Mouse (Mus musculus): Measurements from ENCODE around the gene Gm45233. TPM values are rescaled to one million over a fixed set of nuclear protein-coding genes. Genes with fewer than 3 reads are reported as not detected.

The Gm45233 gene
- total RNA-seq, 2 experiments from 2014 or later: 0.93 to 1.1 TPM

GRCm38 (mm10) chr7:43490861-43491260 lies 46.9 kb downstream of the Gm45233 start:
- DNase-seq (ENCODE audit: low spot score in 2 of 2): no peak

- peak; percentile 36 to 59 for DNase-seq (ENCODE audit: low spot score in 2 of 2)
These were observed 51.6 kb downstream of the Gm45233 start for GRCm38 (mm10) chr7:43495343-43496021.

- no peak for DNase-seq (ENCODE audit: low spot score in 2 of 2)
These were observed 68.0 kb downstream of the Gm45233 start for GRCm38 (mm10) chr7:43511707-43512478.

GRCm38 (mm10) chr7:43512519-43512918 lies 68.6 kb downstream of the Gm45233 start:
- DNase-seq (ENCODE audit: low spot score in 2 of 2): no peak

Small RNAs within 50 kb of the gene (microRNA-seq; reads per million reads assigned to microRNA genes)
- gene Mir7051: 0.28 to 1.1 reads per million in 2 experiments

Other genes with a start within 250 kb of the Gm45233 start
- gene Zfp715, start 130.8 kb upstream of the Gm45233 start, total RNA-seq (2021): 10 to 100 TPM; 20.0 to 22.0 TPM
- under 1 TPM; 0.69 to 0.92 TPM for gene Siglecf, start 92.8 kb upstream of the Gm45233 start, total RNA-seq (2021)
- gene Siglecg, start 35.9 kb upstream of the Gm45233 start, total RNA-seq (2021): under 1 TPM in 1 of 2 experiments, not detected in 1; 0.35 TPM
- gene Lim2, start 16.5 kb upstream of the Gm45233 start, total RNA-seq (2021): not detected
- not detected for gene Nkg7, start 7.1 kb upstream of the Gm45233 start, total RNA-seq (2021)
- not detected for gene Cldnd2, start 3.3 kb upstream of the Gm45233 start, total RNA-seq (2021)
- 10 to 100 TPM; 65.6 to 75.0 TPM for gene Etfb, start within 50 bp of the Gm45233 start, total RNA-seq (2021)
- gene Vsig10l, start 19.0 kb downstream of the Gm45233 start, total RNA-seq (2021): 1 to 10 TPM; 2.6 to 3.5 TPM
- 10 to 100 TPM; 43.2 to 45.0 TPM for gene Iglon5, start 45.9 kb downstream of the Gm45233 start, total RNA-seq (2021)
- not detected for gene 4931406B18Rik, start 61.8 kb downstream of the Gm45233 start, total RNA-seq (2021)
- gene Cd33, start 100.3 kb downstream of the Gm45233 start, total RNA-seq (2021): 1 to 10 TPM; 6.5 to 6.8 TPM
- gene Zfp658, start 118.1 kb downstream of the Gm45233 start, total RNA-seq (2021): 1 to 10 TPM; 5.9 to 6.5 TPM
- gene Zfp719, start 135.5 kb downstream of the Gm45233 start, total RNA-seq (2021): 10 to 100 TPM; 20.5 to 25.1 TPM
- gene Zfp819, start 163.0 kb downstream of the Gm45233 start, total RNA-seq (2021): under 1 TPM in 1 of 2 experiments, not detected in 1; 0.39 TPM
- gene Ceacam18, start 190.6 kb downstream of the Gm45233 start, total RNA-seq (2021): under 1 TPM; 0.19 to 0.28 TPM
- gene Siglece, start 216.0 kb downstream of the Gm45233 start, total RNA-seq (2021): 1 to 10 TPM in 1 of 2 experiments, under 1 TPM in 1; 0.74 to 1.7 TPM
- 10 to 100 TPM in 1 of 2 experiments, 1 to 10 TPM in 1; 9.9 to 12.6 TPM for gene Ctu1, start 227.9 kb downstream of the Gm45233 start, total RNA-seq (2021)
- not detected for gene Klk14, start 246.3 kb downstream of the Gm45233 start, total RNA-seq (2021)